24 mouse cellular contexts compared by ENCODE assay signal in genomic region chr5:4931539-4932143, GRCm38 (mm10).
A peak's percentile ranks its signal among the peaks of the same experiment; 100 is the strongest.
DNase-seq lines count a peak whose midpoint lies in the region; ATAC-seq and TF ChIP-seq lines count a peak whose summit lies in the region.
"Had no signal": no experiment of that assay in that cellular context is flagged by ENCODE, and none has a peak within 500 bp of the region (broad histone marks: within the 10 kb centered on the region; RNA-seq: fewer than 3 reads in every experiment).

No protein-coding gene starts in this region.

- peak; percentile 5 for DNase-seq in kidney, postnatal 0 days (ENCODE audit: low spot score)
- no peak for DNase-seq in lung, adult 2 months
- no peak for DNase-seq in stomach, postnatal 0 days (ENCODE audit: low spot score)
- no peak for DNase-seq in forebrain, postnatal 0 days
- DNase-seq: adrenal gland, adult 8-10 months; adrenal gland, postnatal 36 days; cerebellum, adult 11 months; cerebellum, adult 8-10 months; cerebellum, postnatal 14 days; embryo, embryonic 11 days; gastrocnemius, postnatal 10 days; heart, adult 18-20 months; heart, postnatal 10 days; heart, postnatal 4 days had no signal

- H3K4me3 ChIP-seq in kidney, postnatal 0 days (replicated peaks; ENCODE audit: low read depth, low read length) = no peak overlapping the region
- no peak overlapping the region for H3K4me3 ChIP-seq in kidney, embryonic 16.5 days (ENCODE audit: low read length)
- H3K4me3 ChIP-seq in lung, embryonic 15.5 days = no peak overlapping the region
- H3K4me3 ChIP-seq in lung, adult 2 months (replicated peaks; ENCODE audit: extremely low read depth, low read depth, low read length) = no peak overlapping the region
- no peak overlapping the region for H3K4me3 ChIP-seq in stomach, embryonic 15.5 days (replicated peaks)
- H3K4me3 ChIP-seq in stomach, postnatal 0 days (ENCODE audit: low read depth, low read length) = no peak overlapping the region
- H3K4me3 ChIP-seq in forebrain, postnatal 0 days (ENCODE audit: low read depth, low read length) = no peak overlapping the region
- H3K4me3 ChIP-seq: embryonic facial prominence, embryonic 12.5 days; forebrain, embryonic 12.5 days; heart, embryonic 10.5 days; hindbrain, embryonic 12.5 days had no signal

- TF ChIP-seq POLR2A in lung, adult 2 months (IDR thresholded peaks at IDR 0.05; ENCODE audit: borderline replicate concordance, extremely low read depth, low read depth, low read length) = no peak

- no peak overlapping the region for H3K9ac ChIP-seq in kidney, postnatal 0 days (ENCODE audit: low read depth, low read length)
- H3K9ac ChIP-seq in kidney, embryonic 16.5 days (replicated peaks; ENCODE audit: low read length) = no peak overlapping the region
- H3K9ac ChIP-seq in lung, embryonic 15.5 days = no peak overlapping the region
- H3K9ac ChIP-seq in stomach, embryonic 15.5 days = no peak overlapping the region
- no peak overlapping the region for H3K9ac ChIP-seq in stomach, postnatal 0 days (ENCODE audit: low read length)
- no peak overlapping the region for H3K9ac ChIP-seq in forebrain, postnatal 0 days
- H3K9ac ChIP-seq: embryonic facial prominence, embryonic 12.5 days; forebrain, embryonic 12.5 days; hindbrain, embryonic 12.5 days had no signal

- no peaks in the 10 kb centered on the region for H3K4me1 ChIP-seq in kidney, postnatal 0 days (replicated peaks; ENCODE audit: insufficient read depth, low read length)
- H3K4me1 ChIP-seq in kidney, embryonic 16.5 days (ENCODE audit: insufficient read depth, low read length) = no peaks in the 10 kb centered on the region
- H3K4me1 ChIP-seq in lung, embryonic 15.5 days = no peaks in the 10 kb centered on the region
- H3K4me1 ChIP-seq in lung, adult 2 months (ENCODE audit: control insufficient read depth, insufficient read depth, low read length) = no peaks in the 10 kb centered on the region
- H3K4me1 ChIP-seq in stomach, embryonic 15.5 days = no peaks in the 10 kb centered on the region
- H3K4me1 ChIP-seq in stomach, postnatal 0 days (replicated peaks; ENCODE audit: control insufficient read depth, insufficient read depth) = no peaks in the 10 kb centered on the region
- H3K4me1 ChIP-seq in forebrain, postnatal 0 days (ENCODE audit: insufficient read depth) = no peaks in the 10 kb centered on the region
- H3K4me1 ChIP-seq: embryonic facial prominence, embryonic 12.5 days had no signal

- no peak overlapping the region for H3K4me2 ChIP-seq in kidney, postnatal 0 days (ENCODE audit: low read length)
- H3K4me2 ChIP-seq in kidney, embryonic 16.5 days (replicated peaks; ENCODE audit: low read depth, low read length) = no peak overlapping the region
- no peak overlapping the region for H3K4me2 ChIP-seq in lung, embryonic 15.5 days
- H3K4me2 ChIP-seq in stomach, embryonic 15.5 days = no peak overlapping the region
- H3K4me2 ChIP-seq in stomach, postnatal 0 days (replicated peaks; ENCODE audit: low read depth) = no peak overlapping the region
- H3K4me2 ChIP-seq in forebrain, postnatal 0 days (ENCODE audit: low read depth) = no peak overlapping the region
- H3K4me2 ChIP-seq: embryonic facial prominence, embryonic 12.5 days; forebrain, embryonic 12.5 days; hindbrain, embryonic 12.5 days had no signal

- WGBS in kidney, postnatal 0 days = 56% methylated on average over 8 of the region's 8 CpGs
- WGBS in kidney, embryonic 16.5 days = 49% methylated on average over 8 of the region's 8 CpGs
- WGBS in lung, embryonic 15.5 days = 46% methylated on average over 8 of the region's 8 CpGs
- 58% methylated on average over 8 of the region's 8 CpGs for WGBS in lung, adult 2 months
- 55% methylated on average over 8 of the region's 8 CpGs for WGBS in stomach, embryonic 15.5 days
- WGBS in stomach, postnatal 0 days = 61% methylated on average over 8 of the region's 8 CpGs
- 78% methylated on average over 8 of the region's 8 CpGs for WGBS in forebrain, postnatal 0 days

- no peaks in the 10 kb centered on the region for H3K27me3 ChIP-seq in kidney, postnatal 0 days (ENCODE audit: insufficient read depth, low read length)
- no peaks in the 10 kb centered on the region for H3K27me3 ChIP-seq in kidney, embryonic 16.5 days (ENCODE audit: insufficient read depth, low read length)
- H3K27me3 ChIP-seq in lung, embryonic 15.5 days = no peaks in the 10 kb centered on the region
- H3K27me3 ChIP-seq in stomach, embryonic 15.5 days (replicated peaks) = no peaks in the 10 kb centered on the region
- H3K27me3 ChIP-seq in stomach, postnatal 0 days (ENCODE audit: control insufficient read depth, insufficient read depth, low read length) = no peaks in the 10 kb centered on the region
- H3K27me3 ChIP-seq in forebrain, postnatal 0 days (ENCODE audit: insufficient read depth, low read length) = no peaks in the 10 kb centered on the region
- H3K27me3 ChIP-seq: embryonic facial prominence, embryonic 12.5 days; forebrain, embryonic 12.5 days; hindbrain, embryonic 12.5 days had no signal

- H3K36me3 ChIP-seq in kidney, postnatal 0 days (ENCODE audit: insufficient read depth, low read length) = no peaks in the 10 kb centered on the region
- no peaks in the 10 kb centered on the region for H3K36me3 ChIP-seq in kidney, embryonic 16.5 days (ENCODE audit: insufficient read depth, low read length)
- H3K36me3 ChIP-seq in lung, embryonic 15.5 days = no peaks in the 10 kb centered on the region
- no peaks in the 10 kb centered on the region for H3K36me3 ChIP-seq in stomach, embryonic 15.5 days
- H3K36me3 ChIP-seq in stomach, postnatal 0 days (ENCODE audit: control insufficient read depth, insufficient read depth, low read length) = no peaks in the 10 kb centered on the region
- no peaks in the 10 kb centered on the region for H3K36me3 ChIP-seq in forebrain, postnatal 0 days (ENCODE audit: insufficient read depth)
- H3K36me3 ChIP-seq: embryonic facial prominence, embryonic 12.5 days; forebrain, embryonic 12.5 days; G1E; heart, embryonic 10.5 days; hindbrain, embryonic 12.5 days had no signal

- no peak overlapping the region for H3K27ac ChIP-seq in kidney, postnatal 0 days
- no peak overlapping the region for H3K27ac ChIP-seq in kidney, embryonic 16.5 days (ENCODE audit: low read length)
- no peak overlapping the region for H3K27ac ChIP-seq in lung, embryonic 15.5 days
- no peak overlapping the region for H3K27ac ChIP-seq in stomach, embryonic 15.5 days
- no peak overlapping the region for H3K27ac ChIP-seq in stomach, postnatal 0 days (replicated peaks)
- no peak overlapping the region for H3K27ac ChIP-seq in forebrain, postnatal 0 days (ENCODE audit: low read depth, low read length)
- H3K27ac ChIP-seq: embryonic facial prominence, embryonic 12.5 days; forebrain, embryonic 12.5 days; heart, embryonic 10.5 days; hindbrain, embryonic 12.5 days had no signal

- no peak for TF ChIP-seq EP300 in stomach, postnatal 0 days (optimal IDR thresholded peaks at IDR 0.05)

- ATAC-seq in kidney, postnatal 0 days (replicated peaks; ENCODE audit: low FRiP score, low read depth) = 0 out of 2 replicates have a peak, but pooled peaks have one; percentile 33
- ATAC-seq in kidney, embryonic 16.5 days (ENCODE audit: low FRiP score, low TSS enrichment) = no peak
- ATAC-seq in lung, embryonic 15.5 days (ENCODE audit: borderline replicate concordance, extremely low read depth, low FRiP score, low TSS enrichment) = peak; percentile 42; the same call in 1 of the 2 replicates
- peak; percentile 27; the same call in 1 of the 2 replicates for ATAC-seq in stomach, embryonic 15.5 days (ENCODE audit: insufficient read depth, low FRiP score, low read depth)
- no peak for ATAC-seq in stomach, postnatal 0 days (ENCODE audit: low FRiP score, low TSS enrichment)
- no peak for ATAC-seq in forebrain, postnatal 0 days
- ATAC-seq: forebrain, embryonic 16.5 days; hindbrain, embryonic 16.5 days had no signal

- no peaks in the 10 kb centered on the region for H3K9me3 ChIP-seq in kidney, postnatal 0 days (replicated peaks; ENCODE audit: low read length)
- no peaks in the 10 kb centered on the region for H3K9me3 ChIP-seq in kidney, embryonic 16.5 days (ENCODE audit: low read length)
- no peaks in the 10 kb centered on the region for H3K9me3 ChIP-seq in lung, embryonic 15.5 days
- no peaks in the 10 kb centered on the region for H3K9me3 ChIP-seq in stomach, embryonic 15.5 days
- no peaks in the 10 kb centered on the region for H3K9me3 ChIP-seq in stomach, postnatal 0 days (ENCODE audit: control insufficient read depth, low read length)
- no peaks in the 10 kb centered on the region for H3K9me3 ChIP-seq in forebrain, postnatal 0 days (ENCODE audit: low read length)
- H3K9me3 ChIP-seq: embryonic facial prominence, embryonic 12.5 days; forebrain, embryonic 12.5 days; G1E; heart, embryonic 10.5 days; hindbrain, embryonic 12.5 days had no signal

- TF ChIP-seq CTCF in kidney, postnatal 0 days (IDR thresholded peaks at IDR 0.05; ENCODE audit: low read depth) = no peak
- no peak for TF ChIP-seq CTCF in lung, adult 2 months (IDR thresholded peaks at IDR 0.05; ENCODE audit: insufficient read depth, low read length)
- no peak for TF ChIP-seq CTCF in stomach, postnatal 0 days (IDR thresholded peaks at IDR 0.05; ENCODE audit: low read depth)
- no peak for TF ChIP-seq CTCF in forebrain, postnatal 0 days (IDR thresholded peaks at IDR 0.05; ENCODE audit: low read depth)

Comparison
In these comparisons a context has a peak if more than half of its experiments do, and no peak if none do; other contexts are left out.
1. ATAC-seq: peak in kidney, postnatal 0 days (single experiment), lung, embryonic 15.5 days (single experiment) and stomach, embryonic 15.5 days (single experiment); none in kidney, embryonic 16.5 days (single experiment), stomach, postnatal 0 days (single experiment) and forebrain, postnatal 0 days (single experiment).